Mouse (Mus musculus) WW6 (cell line): ENCODE results near the gene Mphosph10.

Experiments used
- DNase-seq: peaks from one replicate; pipeline ENCODE4 v3.0.0-alpha.2; 2013; ENCODE audit warnings: low read depth, low spot score

The Mphosph10 gene

DNA sequence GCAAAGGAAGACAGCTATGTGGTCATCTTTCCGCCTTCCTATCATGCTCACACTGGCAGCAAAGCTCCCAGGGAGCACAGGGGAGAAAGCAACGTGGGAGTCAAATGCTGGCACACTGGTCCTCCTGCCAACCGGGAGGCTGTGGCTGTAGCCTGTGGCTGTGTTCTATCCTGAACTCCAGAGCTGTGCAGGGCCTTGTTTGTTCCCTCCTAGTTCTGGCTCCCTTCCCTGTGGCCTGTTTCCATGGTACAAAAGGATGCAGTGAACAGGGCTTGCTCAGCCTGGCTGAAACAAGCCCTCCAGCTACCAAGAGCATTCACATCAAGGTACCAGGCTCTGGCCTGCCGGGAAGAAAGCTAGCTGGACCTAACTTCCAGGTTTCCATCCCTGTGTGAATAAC is 41.0 kb downstream of the Mphosph10 start:
- no peak for DNase-seq

- no peak for DNase-seq
Observed at GRCm38 (mm10) chr7:64349147-64349861, 42.8 kb downstream of the Mphosph10 start.

DNA sequence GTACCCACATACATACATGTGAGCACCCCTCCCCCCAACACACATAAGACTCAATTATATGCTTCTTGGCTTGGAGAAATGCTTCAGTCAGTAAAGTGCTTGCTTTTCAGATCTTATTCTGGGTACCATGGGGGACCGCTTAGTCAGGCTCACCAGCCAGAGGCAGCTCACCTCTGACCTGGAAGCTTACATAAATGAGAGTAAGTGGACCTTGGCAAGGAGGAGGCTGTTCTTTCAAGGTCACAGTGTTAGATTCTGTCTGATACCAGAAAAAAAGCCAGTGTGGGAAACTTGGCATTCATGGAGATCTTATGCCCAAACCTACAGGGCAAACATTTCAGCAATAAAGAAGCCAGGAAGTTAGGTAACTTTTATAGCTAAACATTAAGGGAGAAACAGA is 44.3 kb downstream of the Mphosph10 start:
- DNase-seq, result no peak

DNA sequence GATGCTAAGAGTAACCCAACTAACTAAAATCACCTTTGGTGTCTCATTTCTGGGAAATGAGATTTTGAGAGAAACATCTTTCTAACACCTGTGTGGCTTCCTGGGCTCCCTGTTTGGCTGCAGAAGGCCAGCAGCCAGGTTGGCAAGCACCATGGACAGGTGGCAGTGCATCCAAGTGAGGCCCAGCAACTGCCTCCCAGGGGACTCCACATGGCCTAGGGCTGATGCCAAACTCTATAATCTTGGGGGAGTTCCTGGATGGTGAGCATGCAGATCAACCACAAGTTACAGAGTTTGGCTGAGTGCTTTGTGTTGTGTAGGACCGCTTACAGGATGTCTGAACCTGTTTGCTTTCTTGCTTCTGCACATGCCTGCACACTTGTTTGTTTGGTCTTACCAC is 59.4 kb downstream of the Mphosph10 start:
- no peak for DNase-seq

DNA sequence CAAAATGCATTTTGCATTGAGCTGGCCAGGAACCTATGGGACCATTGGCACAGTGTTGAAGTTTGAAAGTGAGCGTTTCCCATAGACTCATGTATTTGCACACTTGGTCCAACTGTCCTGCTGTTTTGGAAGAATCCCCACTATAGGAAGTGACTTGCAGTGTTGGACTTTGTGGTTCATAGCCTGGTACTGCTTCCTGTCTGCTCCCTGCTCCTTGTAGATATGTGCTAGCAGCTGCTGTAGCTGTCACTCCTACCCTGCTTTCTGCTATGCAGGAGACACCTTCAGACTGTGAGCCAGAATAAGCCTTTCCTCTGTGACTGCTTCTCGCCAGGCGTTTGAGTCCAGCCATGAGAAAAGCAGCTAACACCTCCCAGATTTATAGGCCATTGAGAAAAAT is 60.8 kb downstream of the Mphosph10 start:
- DNase-seq, result no peak

GRCm38 (mm10) chr7:64327486-64327885 is 64.6 kb downstream of the Mphosph10 start:
- no peak for DNase-seq

DNA sequence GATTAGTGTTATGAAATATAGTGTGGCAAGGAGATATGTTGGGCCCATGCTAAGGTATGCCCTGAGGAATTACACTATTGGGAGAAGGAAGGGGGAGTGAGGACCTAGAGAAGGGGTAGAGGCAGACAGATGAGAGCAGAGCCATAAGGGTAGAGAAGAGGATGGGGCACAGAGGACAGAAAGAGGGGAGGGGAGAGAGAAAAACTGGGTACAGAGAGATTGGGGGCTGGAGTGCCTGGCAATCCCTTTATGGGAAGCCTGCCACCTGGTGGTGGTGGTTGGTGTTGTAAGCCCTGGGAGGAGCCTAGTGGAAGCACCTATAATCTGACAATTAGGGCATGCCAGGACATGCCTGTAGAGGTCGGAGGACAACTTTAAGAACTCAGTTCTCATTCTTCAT is 65.2 kb downstream of the Mphosph10 start:
- DNase-seq, result peak; percentile 40
